Mouse (Mus musculus) MEL (cell line): ENCODE results near the gene Ets1.

ENCODE experiments used
- CHD1 ChIP-seq: IDR thresholded peaks from 2 replicates; pipeline ENCODE4 v1.6.1; 2012; ENCODE audit warnings: low read depth, mild to moderate bottlenecking, inconsistent platforms, low read length, improper control_type of control experiment
- CHD2 ChIP-seq: IDR thresholded peaks from 2 replicates; pipeline ENCODE4 v1.6.1; 2011; ENCODE audit warnings: low read length, improper control_type of control experiment
- CTCF ChIP-seq, 3 experiments: IDR thresholded peaks in 2 of 3; conservative IDR thresholded peaks in 1 of 3; 2 replicates each; pipeline ENCODE4 v1.5.1; 2011 to 2012; ENCODE audit warnings: low read length in 3 of 3, low read depth in 2 of 3, mild to moderate bottlenecking in 2 of 3, improper control_type of control experiment in 1 of 3, inconsistent platforms in 1 of 3, mixed read lengths in 1 of 3, moderate library complexity in 1 of 3; ENCODE audit not compliant: control insufficient read depth in 1 of 3, insufficient read depth in 1 of 3, poor library complexity in 1 of 3, severe bottlenecking in 1 of 3
- ELF1 ChIP-seq: IDR thresholded peaks from 2 replicates; pipeline ENCODE4 v1.6.1; 2014; ENCODE audit warnings: low read depth, mild to moderate bottlenecking, inconsistent platforms, low read length, improper control_type of control experiment, moderate library complexity
- EP300 ChIP-seq, 2 experiments: IDR thresholded peaks; 2 replicates each; pipeline ENCODE4 v1.6.1; 2011; ENCODE audit warnings: improper control_type of control experiment in 2 of 2, low read length in 2 of 2, low read depth in 1 of 2, mild to moderate bottlenecking in 1 of 2
- JUND ChIP-seq: IDR thresholded peaks from 2 replicates; pipeline ENCODE4 v1.6.1; 2011; ENCODE audit warnings: low read depth, mild to moderate bottlenecking, improper control_type of control experiment, low read length
- MYC ChIP-seq: IDR thresholded peaks from 2 replicates; pipeline ENCODE4 v1.6.1; 2011; ENCODE audit warnings: low read depth, mild to moderate bottlenecking, low read length, improper control_type of control experiment, moderate library complexity
- POLR2A ChIP-seq, 2 experiments: IDR thresholded peaks; 2 replicates each; pipeline ENCODE4 v1.6.1; 2011 to 2012; ENCODE audit warnings: low read length in 2 of 2, mild to moderate bottlenecking in 2 of 2, control low read depth in 1 of 2, improper control_type of control experiment in 1 of 2, low read depth in 1 of 2, moderate library complexity in 1 of 2; ENCODE audit not compliant: control insufficient read depth in 1 of 2, insufficient read depth in 1 of 2, poor library complexity in 1 of 2
- POLR2AphosphoS2 ChIP-seq: IDR thresholded peaks from 2 replicates; pipeline ENCODE4 v1.6.1; 2011; ENCODE audit warnings: low read length, improper control_type of control experiment
- SMC3 ChIP-seq: IDR thresholded peaks from 2 replicates; pipeline ENCODE4 v1.6.1; 2011; ENCODE audit warnings: low read depth, low read length, improper control_type of control experiment
- TBP ChIP-seq: IDR thresholded peaks from 2 replicates; pipeline ENCODE4 v1.8.0; 2011; ENCODE audit warnings: low read depth, low read length, improper control_type of control experiment
- UBTF ChIP-seq: IDR thresholded peaks from 2 replicates; pipeline ENCODE4 v1.6.1; 2012; ENCODE audit warnings: low read depth, mild to moderate bottlenecking, inconsistent platforms, low read length, improper control_type of control experiment, moderate library complexity, borderline replicate concordance; ENCODE audit not compliant: insufficient read depth
- ZKSCAN1 ChIP-seq: IDR thresholded peaks from 2 replicates; pipeline ENCODE4 v1.6.1; 2012; ENCODE audit warnings: low read depth, mild to moderate bottlenecking, inconsistent platforms, low read length, improper control_type of control experiment, moderate library complexity

GRCm38 (mm10) chr9:32629385-32629981 is 6.5 kb upstream of the Ets1 start:
- TF ChIP-seq CHD1 (no peak), CTCF (IDR thresholded peaks at IDR 0.05 in 2 of 3, conservative IDR thresholded peaks at IDR 0.05 in 1 of 3; ENCODE audit: control insufficient read depth in 1 of 3, insufficient read depth in 1 of 3, low read depth in 2 of 3, low read length in 3 of 3, poor library complexity in 1 of 3, severe bottlenecking in 1 of 3) (no peak), EP300 (IDR thresholded peaks at IDR 0.05; ENCODE audit: low read depth in 1 of 2, low read length in 2 of 2) (no peak), UBTF (no peak), CHD2 (no peak), SMC3 (no peak), POLR2A (IDR thresholded peaks at IDR 0.05; ENCODE audit: control insufficient read depth in 1 of 2, insufficient read depth in 1 of 2, low read depth in 1 of 2, low read length in 2 of 2, poor library complexity in 1 of 2) (no peak), POLR2AphosphoS2 (no peak), ELF1 (no peak), JUND (no peak), ZKSCAN1 (no peak), MYC (no peak), TBP (no peak)
